Mouse (Mus musculus) heart, embryonic 13.5 days (tissue): ENCODE measurements around the gene Cnbd2. TPM values are rescaled to one million over a fixed set of nuclear protein-coding genes. Genes with fewer than 3 reads are reported as not detected.

Experiments used
- ATAC-seq: fragments of 200-750 bp; cut with Nextera tagmentation; 2 replicates; pipeline ENCODE4 v1.8.0; 2017; ENCODE audit warnings: moderate TSS enrichment; ENCODE audit not compliant: insufficient number of reproducible peaks, low FRiP score, low TSS enrichment; ENCODE audit errors: extremely low read depth
- H3K27ac ChIP-seq: fragments of 300-500 bp; sonication (generic); replicated peaks from 2 replicates; pipeline ENCODE4 v1.5.1; 2015; ENCODE audit warnings: moderate library complexity, mild to moderate bottlenecking, inconsistent platforms
- H3K27me3 ChIP-seq: fragments of 300-500 bp; sonication (generic); replicated peaks from 2 replicates; pipeline ENCODE4 v1.6.1; 2015; ENCODE audit warnings: mild to moderate bottlenecking, inconsistent platforms
- H3K36me3 ChIP-seq: fragments of 300-500 bp; sonication (generic); 2 replicates; pipeline ENCODE4 v1.6.1; 2015; ENCODE audit warnings: mild to moderate bottlenecking, inconsistent platforms
- H3K4me1 ChIP-seq: fragments of 300-500 bp; sonication (generic); 2 replicates; pipeline ENCODE4 v1.6.1; 2015; ENCODE audit warnings: inconsistent platforms
- H3K4me2 ChIP-seq: fragments of 300-500 bp; sonication (generic); 2 replicates; pipeline ENCODE4 v1.6.1; 2015; ENCODE audit warnings: inconsistent platforms, mild to moderate bottlenecking, moderate library complexity
- H3K4me3 ChIP-seq: fragments of 300-500 bp; sonication (generic); 2 replicates; pipeline ENCODE4 v1.5.1; 2015; ENCODE audit warnings: moderate library complexity, mild to moderate bottlenecking, inconsistent platforms
- H3K9ac ChIP-seq: fragments of 300-500 bp; sonication (generic); 2 replicates; pipeline ENCODE4 v1.6.1; 2015; ENCODE audit warnings: inconsistent platforms, mild to moderate bottlenecking, moderate library complexity
- H3K9me3 ChIP-seq: fragments of 300-500 bp; sonication (generic); 2 replicates; pipeline ENCODE4 v1.6.1; 2016; ENCODE audit warnings: inconsistent platforms
- WGBS: fragments of 180-500 bp; shearing (Covaris S2); methylation state at CpG from one replicate; pipeline ENCODE4 v1.1.7; 2015; ENCODE audit warnings: mixed read lengths; 5-methylcytosine and 5-hydroxymethylcytosine counted together
- polyA plus RNA-seq: library from polyadenylated mRNA; unstranded; fragments of >200 nt; fragmentation: Nextera tagmentation; extraction: Ambion mirVana; gene quantifications from 2 replicates; pipeline ENCODE4 v1.2.1, GENCODE M21; 2015

The Cnbd2 gene
- polyA plus RNA-seq, 1 experiment from 2014 or later = 2.5 TPM

DNA sequence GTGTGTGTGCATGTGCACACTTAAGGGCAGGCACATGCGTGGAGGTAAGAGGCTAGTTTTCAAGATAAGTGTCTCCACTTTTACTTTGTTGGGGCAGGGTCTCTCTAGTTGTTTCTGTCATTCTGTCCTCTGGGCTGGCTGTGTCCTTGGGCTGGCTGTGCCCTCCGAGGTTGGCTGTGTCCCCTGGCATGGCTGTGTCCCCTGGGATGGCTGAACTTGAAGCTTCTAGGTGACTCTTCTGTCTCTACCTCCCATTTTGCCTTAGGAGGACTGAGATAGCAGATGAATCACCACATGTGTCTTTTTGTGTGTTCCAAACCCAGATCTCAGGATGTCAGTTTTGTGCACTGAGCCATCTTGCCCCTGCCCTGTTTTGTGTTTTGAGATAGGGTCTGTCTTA, 102.9 kb downstream of the Cnbd2 start:
- WGBS = 65% methylated on average over 2 of the region's 2 CpGs
- no peaks in the 10 kb centered on the region for H3K4me1 ChIP-seq
- no peak for ATAC-seq

DNA sequence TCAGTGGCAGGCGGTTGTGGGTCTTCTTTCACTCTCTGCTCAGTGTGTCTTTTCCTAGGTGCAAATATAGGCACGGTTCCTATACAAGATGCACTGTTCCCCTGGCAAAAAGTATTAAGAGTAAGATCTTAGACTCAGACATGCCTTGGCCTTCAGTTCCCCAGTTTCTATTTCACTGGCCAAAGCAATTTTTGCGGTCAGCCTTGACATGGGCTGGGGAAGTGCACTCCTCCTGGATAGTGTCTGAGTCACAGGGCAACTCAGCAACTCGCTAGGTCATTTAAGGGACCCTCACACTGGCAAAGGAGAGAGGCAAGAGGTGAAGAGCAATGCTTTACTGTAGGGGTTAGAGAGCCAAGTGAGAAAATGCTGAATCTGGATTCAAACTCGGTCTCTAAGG, 103.6 kb downstream of the Cnbd2 start:
- Histone ChIP-seq H3K4me2 (no peak overlapping the region), H3K27me3 (peaks cover 39% of the 10 kb centered on the region), H3K4me1 (peaks cover 4% of the 10 kb centered on the region; the same call in 1 of the 2 replicates), H3K9me3 (no peaks in the 10 kb centered on the region), H3K4me3 (no peak overlapping the region), H3K36me3 (no peaks in the 10 kb centered on the region), H3K9ac (no peak overlapping the region), H3K27ac (no peak overlapping the region)
- WGBS = 58% methylated on average over 5 of the region's 5 CpGs
- no peak for ATAC-seq

More for the DNA sequence above, 102.9 kb downstream of the Cnbd2 start:
- Histone ChIP-seq H3K4me2 (no peak overlapping the region), H3K36me3 (no peaks in the 10 kb centered on the region), H3K9ac (no peak overlapping the region), H3K4me3 (no peak overlapping the region), H3K27ac (no peak overlapping the region), H3K9me3 (no peaks in the 10 kb centered on the region), H3K27me3 (peaks cover 33% of the 10 kb centered on the region)

DNA sequence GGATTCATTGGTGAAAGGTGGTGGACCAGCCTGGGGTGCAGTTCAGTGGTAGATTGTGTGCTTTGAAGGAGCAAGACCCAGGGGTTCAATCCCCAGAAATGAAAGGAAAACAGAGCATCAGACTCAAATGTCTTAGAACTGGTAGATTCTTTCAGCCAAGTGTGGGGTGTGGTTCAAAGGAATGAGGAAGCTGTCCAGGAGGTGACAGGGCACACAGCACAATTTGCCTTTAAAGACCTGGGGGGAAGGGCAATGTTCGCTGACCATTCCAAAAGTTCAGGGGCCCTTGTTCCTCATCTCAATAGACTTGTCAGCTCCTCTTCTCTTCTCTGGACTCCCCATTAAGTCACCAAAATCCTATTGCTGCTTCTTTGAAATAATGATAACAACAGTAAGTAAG, 105.1 kb downstream of the Cnbd2 start:
- H3K27me3 ChIP-seq = peaks cover 53% of the 10 kb centered on the region
- no peak overlapping the region for H3K27ac ChIP-seq
- H3K4me2 ChIP-seq = no peak overlapping the region
- H3K4me1 ChIP-seq = peaks cover 15% of the 10 kb centered on the region
- 58% methylated on average over 1 of the region's 1 CpGs for WGBS
- H3K9ac ChIP-seq = no peak overlapping the region
- no peaks in the 10 kb centered on the region for H3K36me3 ChIP-seq
- no peaks in the 10 kb centered on the region for H3K9me3 ChIP-seq
- no peak for ATAC-seq
- H3K4me3 ChIP-seq = no peak overlapping the region

DNA sequence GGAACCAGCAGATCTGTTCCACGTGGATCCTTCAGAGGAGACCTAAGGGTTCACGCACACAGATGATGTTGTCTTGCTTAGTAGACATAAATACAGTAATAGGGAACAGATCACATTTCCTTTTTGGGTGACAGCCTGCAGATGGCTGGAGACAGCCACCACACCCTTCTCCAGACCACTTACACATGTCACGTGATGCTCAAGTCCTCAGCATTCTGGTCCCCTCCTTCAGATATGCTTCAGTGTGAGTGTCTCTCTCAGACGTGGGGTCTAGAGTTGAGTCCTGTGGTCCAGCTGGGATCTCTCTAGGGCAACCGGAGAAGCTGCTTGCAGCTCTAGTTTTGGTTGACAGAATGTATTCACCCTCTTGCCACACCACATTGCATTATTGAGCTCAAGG, 106.4 kb downstream of the Cnbd2 start:
- ATAC-seq = no peak
- H3K4me3 ChIP-seq = no peak overlapping the region
- H3K9ac ChIP-seq = no peak overlapping the region
- peaks cover 24% of the 10 kb centered on the region for H3K4me1 ChIP-seq
- H3K4me2 ChIP-seq = no peak overlapping the region
- H3K27me3 ChIP-seq = peaks cover 64% of the 10 kb centered on the region
- WGBS = 68% methylated on average over 5 of the region's 5 CpGs
- no peaks in the 10 kb centered on the region for H3K9me3 ChIP-seq
- no peaks in the 10 kb centered on the region for H3K36me3 ChIP-seq
- no peak overlapping the region for H3K27ac ChIP-seq

DNA sequence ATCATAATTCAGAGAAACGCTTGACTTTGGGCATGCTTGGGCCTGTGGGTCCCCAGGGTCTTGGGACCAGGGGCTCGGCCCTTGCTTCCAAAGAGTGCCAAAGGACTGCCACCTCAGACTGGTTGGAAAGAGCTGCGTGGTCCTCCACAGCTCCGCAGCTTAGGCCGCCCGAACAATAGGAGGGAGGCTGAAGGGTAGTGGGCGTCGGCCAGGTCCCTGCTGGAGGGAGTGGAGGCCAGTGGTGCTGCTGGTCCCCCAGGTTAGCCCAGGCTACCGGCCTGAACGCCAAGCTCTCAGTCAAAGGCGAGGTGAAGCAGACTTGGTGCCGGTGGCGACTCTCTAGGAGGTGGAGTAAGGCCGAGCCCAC, 108.2 kb downstream of the Cnbd2 start:
- H3K27ac ChIP-seq = no peak overlapping the region
- no peaks in the 10 kb centered on the region for H3K9me3 ChIP-seq
- H3K4me3 ChIP-seq = peak overlapping the region; percentile 70
- peak overlapping the region; percentile 81 for H3K9ac ChIP-seq
- peak overlapping the region; percentile 99 for H3K4me2 ChIP-seq
- H3K4me1 ChIP-seq = peaks cover 24% of the 10 kb centered on the region
- H3K36me3 ChIP-seq = no peaks in the 10 kb centered on the region
- H3K27me3 ChIP-seq = peaks cover 83% of the 10 kb centered on the region
- ATAC-seq = peak; percentile 16; the same call in 1 of the 2 replicates
- 16% methylated on average over 14 of the region's 14 CpGs for WGBS

DNA sequence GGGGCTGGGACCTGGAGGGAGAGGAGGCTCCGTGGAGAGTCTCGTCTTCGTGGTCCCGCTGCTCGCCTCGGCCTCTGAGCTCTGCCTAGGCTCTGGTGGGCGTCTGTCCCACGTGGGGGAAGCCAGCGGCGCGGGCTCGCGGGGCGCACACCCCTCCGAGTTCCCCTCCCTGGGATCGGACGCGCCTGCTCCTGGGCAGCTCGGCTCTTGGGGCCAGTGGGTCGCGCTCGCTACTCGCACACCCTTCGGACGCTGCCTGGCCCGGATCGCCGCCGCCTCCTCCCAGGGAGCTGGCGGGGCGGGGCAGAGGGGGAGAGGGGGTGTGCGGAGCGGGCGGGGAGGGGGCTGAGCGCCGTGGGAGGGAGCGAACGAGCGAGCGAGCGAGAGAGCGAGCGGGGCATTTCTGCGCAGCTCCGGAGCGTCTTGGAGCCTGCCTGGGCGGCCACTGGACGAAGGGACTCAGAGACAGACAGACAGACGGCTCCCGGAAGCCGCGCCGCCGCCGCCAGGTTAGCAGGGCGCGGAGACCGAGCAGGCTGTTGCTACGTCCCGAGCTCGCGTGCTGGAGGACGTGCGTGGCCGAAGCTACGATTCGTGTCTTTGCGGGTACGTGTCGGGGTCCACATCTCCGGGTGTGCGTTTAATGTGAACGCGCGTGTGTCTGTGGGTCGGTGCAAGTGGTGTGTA, 108.7 kb downstream of the Cnbd2 start, which contains the start of gene Epb41l1:
TSS of gene Epb41l1 (plus strand) at position 216 of the 687 bp plus-strand sequence.
- Histone ChIP-seq H3K4me1 (peaks cover 24% of the 10 kb centered on the region), H3K9ac (peak within 1 kb of the TSS; percentile 81)

DNA sequence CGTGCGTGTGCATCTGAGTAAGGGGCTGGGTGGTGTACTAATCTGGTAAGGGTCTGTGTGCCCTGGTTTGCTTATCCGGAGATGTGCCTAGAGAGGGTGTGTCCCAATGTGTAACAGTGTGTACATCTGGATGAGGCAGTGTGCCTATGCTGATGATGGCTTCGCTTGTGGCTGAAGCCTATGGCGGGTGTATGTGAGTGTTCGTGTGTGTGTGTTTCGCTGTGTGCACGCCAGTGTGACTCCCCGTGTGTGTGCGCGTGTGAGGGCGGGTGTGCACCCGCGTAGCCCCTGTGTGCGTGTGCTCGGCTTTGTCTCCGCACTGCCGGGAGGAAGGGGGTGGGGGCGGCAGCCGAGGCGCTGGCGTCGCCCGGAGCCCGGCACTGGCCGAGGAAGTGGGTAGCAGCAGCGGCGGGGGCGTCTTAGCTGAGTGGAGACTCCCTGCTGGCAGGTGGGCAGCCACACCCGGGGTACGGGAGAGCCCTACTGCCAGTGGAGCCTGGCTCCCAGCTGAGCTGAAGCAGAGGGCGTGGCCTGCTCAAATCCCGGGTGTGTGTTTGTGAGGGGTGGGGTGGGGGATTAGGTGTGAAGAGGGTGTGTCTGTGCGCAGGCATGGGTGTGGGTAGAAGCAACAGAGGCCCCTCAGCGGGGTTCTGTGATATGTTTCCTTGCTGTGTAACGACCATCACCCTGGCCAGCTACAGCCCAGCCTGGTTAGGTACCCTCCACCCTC, 109.4 kb downstream of the Cnbd2 start:
- WGBS = under 1% methylated on average over 35 of the region's 36 CpGs
- Histone ChIP-seq H3K9me3 (no peaks in the 10 kb centered on the region), H3K4me3 (peak overlapping the region; percentile 70), H3K27ac (no peak overlapping the region), H3K27me3 (peaks cover 75% of the 10 kb centered on the region), H3K4me1 (peaks cover 24% of the 10 kb centered on the region), H3K9ac (peak overlapping the region; percentile 81), H3K4me2 (peak overlapping the region; percentile 99), H3K36me3 (no peaks in the 10 kb centered on the region)
- no peak for ATAC-seq

More for the DNA sequence above, 108.7 kb downstream of the Cnbd2 start, which contains the start of gene Epb41l1:
- H3K4me2 ChIP-seq = peak within 1 kb of the TSS; percentile 99
- H3K4me3 ChIP-seq = peak within 1 kb of the TSS; percentile 70
- no peaks in the 10 kb centered on the region for H3K9me3 ChIP-seq
- peaks cover 80% of the 10 kb centered on the region for H3K27me3 ChIP-seq
- WGBS = under 1% methylated on average over 66 of the region's 76 CpGs
- peak; percentile 26; the same call in 1 of the 2 replicates for ATAC-seq
- H3K27ac ChIP-seq = no peak within 1 kb of the TSS
- no peaks in the 10 kb centered on the region for H3K36me3 ChIP-seq

DNA sequence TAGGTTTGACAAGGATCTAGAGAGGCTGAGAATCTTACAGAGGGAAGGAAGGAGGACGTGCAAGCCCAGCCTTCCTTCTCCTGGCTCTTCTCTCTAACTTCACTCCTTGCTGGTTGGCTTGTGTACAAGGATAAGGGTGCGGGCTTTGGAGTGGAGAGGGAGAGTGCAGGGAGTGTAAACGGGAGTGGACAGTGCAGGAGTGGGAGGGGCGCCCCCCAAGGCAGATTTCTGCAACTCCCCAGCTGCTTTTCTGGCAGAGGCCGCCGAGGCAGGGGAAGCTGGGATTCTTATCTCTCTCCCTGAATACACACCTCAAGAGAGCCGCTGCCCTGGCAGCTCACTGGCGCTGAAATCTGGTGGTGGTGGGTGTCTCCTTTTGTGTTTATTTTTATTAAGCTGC, 110.5 kb downstream of the Cnbd2 start:
- Histone ChIP-seq H3K4me3 (peak overlapping the region; percentile 13; the same call in 1 of the 2 replicates), H3K9ac (no peak overlapping the region; the same call in 1 of the 2 replicates), H3K36me3 (no peaks in the 10 kb centered on the region), H3K4me1 (peaks cover 24% of the 10 kb centered on the region), H3K27me3 (peaks cover 76% of the 10 kb centered on the region), H3K27ac (no peak overlapping the region), H3K9me3 (no peaks in the 10 kb centered on the region), H3K4me2 (peak overlapping the region; percentile 99)
- no peak for ATAC-seq
- 2% methylated on average over 8 of the region's 8 CpGs for WGBS

DNA sequence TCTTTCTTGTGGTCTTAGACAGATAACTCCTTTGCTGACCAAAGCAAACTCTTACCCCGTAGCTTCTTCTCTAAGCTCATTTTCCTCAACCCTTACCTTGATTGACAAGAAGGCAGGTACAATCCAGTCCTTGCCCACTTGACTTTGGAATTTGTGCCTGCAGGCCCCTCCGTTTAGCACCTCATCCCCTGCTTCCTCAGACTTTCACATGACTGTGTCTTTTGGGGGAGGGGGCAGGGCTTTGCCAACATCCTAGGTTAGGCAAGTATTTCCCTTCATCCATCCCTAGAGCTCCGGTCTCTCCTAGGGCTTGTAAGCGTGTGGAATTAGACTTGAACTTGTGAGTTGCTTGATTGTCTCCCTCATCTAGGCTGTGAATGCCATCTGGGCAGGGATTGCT, 111.6 kb downstream of the Cnbd2 start:
- WGBS = 68% methylated on average over 4 of the region's 4 CpGs

More for the DNA sequence above, 111.6 kb downstream of the Cnbd2 start:
- Histone ChIP-seq H3K27me3 (peaks cover 70% of the 10 kb centered on the region), H3K27ac (no peak overlapping the region), H3K9ac (no peak overlapping the region), H3K4me3 (no peak overlapping the region), H3K9me3 (no peaks in the 10 kb centered on the region), H3K4me2 (no peak overlapping the region), H3K4me1 (peaks cover 24% of the 10 kb centered on the region), H3K36me3 (no peaks in the 10 kb centered on the region)
- no peak for ATAC-seq
